In genomic region chr5:142386784-142387680, GRCm38 (mm10) we compare ENCODE assay signal across 8 mouse cellular contexts. TPM values are rescaled to one million over a fixed set of nuclear protein-coding genes. Genes with fewer than 3 reads are reported as not detected.
DNase-seq lines count a peak whose midpoint lies in the region; ATAC-seq and TF ChIP-seq lines count a peak whose summit lies in the region.

No protein-coding gene starts in this region.

- no peak for TF ChIP-seq POLR2A in cerebellum, adult 2 months (IDR thresholded peaks at IDR 0.05; ENCODE audit: borderline replicate concordance, insufficient read depth, low read length)

- no peak for DNase-seq in left cerebral cortex, adult 2 months (ENCODE audit: extremely low spot score in 1 of 2, low spot score in 2 of 2)
- no peak for DNase-seq in left cerebral cortex, adult 18-20 months (ENCODE audit: low spot score in 2 of 2)
- DNase-seq in embryo, embryonic 9.5 days (ENCODE audit: extremely low spot score), result peak; percentile 70
- no peak for DNase-seq in stomach, postnatal 0 days (ENCODE audit: low spot score)
- no peak for DNase-seq in gastrocnemius, adult 8-10 months (ENCODE audit: low spot score in 2 of 2)
- DNase-seq in cerebellum, adult 2 months, result no peak

- H3K9ac ChIP-seq in limb, embryonic 15.5 days, result no peak overlapping the region
- H3K9ac ChIP-seq in stomach, postnatal 0 days (ENCODE audit: low read length), result no peak overlapping the region

- H3K4me3 ChIP-seq in left cerebral cortex, adult 2 months, result no peak overlapping the region
- H3K4me3 ChIP-seq in limb, embryonic 15.5 days, result no peak overlapping the region; the same call in 1 of the 2 replicates
- H3K4me3 ChIP-seq in stomach, postnatal 0 days (ENCODE audit: low read depth, low read length), result no peak overlapping the region
- H3K4me3 ChIP-seq in cerebellum, adult 2 months (replicated peaks; ENCODE audit: insufficient read depth, low read depth, low read length), result no peak overlapping the region

- no peak; the same call in 1 of the 2 replicates for TF ChIP-seq CTCF in left cerebral cortex, adult 2 months (IDR thresholded peaks at IDR 0.05)
- 0 out of 2 replicates have a peak, but pooled peaks have one; percentile 13 for TF ChIP-seq CTCF in stomach, postnatal 0 days (IDR thresholded peaks at IDR 0.05; ENCODE audit: low read depth)
- no peak for TF ChIP-seq CTCF in cerebellum, adult 2 months (IDR thresholded peaks at IDR 0.05; ENCODE audit: borderline replicate concordance, insufficient read depth, low read depth, low read length)

- intact Hi-C loops in left cerebral cortex, adult 2 months (cut with DNase I), result no loop called here

- 20% methylated on average over 17 of the region's 17 CpGs for WGBS in limb, embryonic 15.5 days
- WGBS in stomach, postnatal 0 days, result 42% methylated on average over 17 of the region's 17 CpGs
- 25% methylated on average over 17 of the region's 17 CpGs for whole genome bisulfite sequencing in cerebellum, adult 2 months

- H3K4me2 ChIP-seq in limb, embryonic 15.5 days, result peak overlapping the region; percentile 31; the same call in 1 of the 2 replicates
- no peak overlapping the region for H3K4me2 ChIP-seq in stomach, postnatal 0 days (replicated peaks; ENCODE audit: low read depth)

- no peak for TF ChIP-seq EP300 in stomach, postnatal 0 days (optimal IDR thresholded peaks at IDR 0.05)

- peak; percentile 53 for ATAC-seq in granulocyte monocyte progenitor cell, adult 5-6 weeks (replicated peaks; ENCODE audit: poor library complexity, severe bottlenecking)
- ATAC-seq in limb, embryonic 15.5 days (ENCODE audit: insufficient number of reproducible peaks, low FRiP score, low TSS enrichment, low read depth), result peak; percentile 72
- ATAC-seq in stomach, postnatal 0 days (ENCODE audit: low FRiP score, low TSS enrichment), result peak; percentile 59; the same call in 1 of the 2 replicates

- H3K27ac ChIP-seq in left cerebral cortex, adult 2 months, result peak overlapping the region; percentile 19; the same call in 1 of the 2 replicates
- peak overlapping the region; percentile 90 for H3K27ac ChIP-seq in limb, embryonic 15.5 days
- peak overlapping the region; percentile 63 for H3K27ac ChIP-seq in stomach, postnatal 0 days (replicated peaks)
- no peak overlapping the region for H3K27ac ChIP-seq in cerebellum, adult 2 months (ENCODE audit: insufficient read depth, low read length)

- peaks cover 53% of the 10 kb centered on the region for H3K4me1 ChIP-seq in limb, embryonic 15.5 days
- no peaks in the 10 kb centered on the region for H3K4me1 ChIP-seq in stomach, postnatal 0 days (replicated peaks; ENCODE audit: control insufficient read depth, insufficient read depth)
- peaks cover 3% of the 10 kb centered on the region; the same call in 1 of the 2 replicates for H3K4me1 ChIP-seq in cerebellum, adult 2 months (ENCODE audit: control insufficient read depth, insufficient read depth, low read length)

- H3K9me3 ChIP-seq in limb, embryonic 15.5 days, result no peaks in the 10 kb centered on the region
- no peaks in the 10 kb centered on the region for H3K9me3 ChIP-seq in stomach, postnatal 0 days (ENCODE audit: control insufficient read depth, low read length)

- no peaks in the 10 kb centered on the region for H3K27me3 ChIP-seq in limb, embryonic 15.5 days
- no peaks in the 10 kb centered on the region for H3K27me3 ChIP-seq in stomach, postnatal 0 days (ENCODE audit: control insufficient read depth, insufficient read depth, low read length)
- no peaks in the 10 kb centered on the region for H3K27me3 ChIP-seq in cerebellum, adult 2 months (ENCODE audit: control insufficient read depth, insufficient read depth, low read length)

- H3K36me3 ChIP-seq in limb, embryonic 15.5 days, result no peaks in the 10 kb centered on the region
- no peaks in the 10 kb centered on the region for H3K36me3 ChIP-seq in stomach, postnatal 0 days (ENCODE audit: control insufficient read depth, insufficient read depth, low read length)

RNA-seq across cellular contexts. Expression of gene Foxk1, which starts 14.3 kb away (rescaled TPM):
- total RNA-seq in left cerebral cortex, adult 2 months (2021), result 10 to 100 TPM; 40.4 to 46.1 TPM
- total RNA-seq in left cerebral cortex, adult 18-20 months (2021), result 10 to 100 TPM; 40.8 to 41.1 TPM
- 18.2 and 19.0 TPM in 2 replicates for total RNA-seq in granulocyte monocyte progenitor cell, adult 5-6 weeks (2014; fragmentation: Nextera tagmentation)
- total RNA-seq in granulocyte monocyte progenitor cell, adult 5-6 weeks (2017), result 6.1 TPM in 2 replicates
- polyA plus RNA-seq in limb, embryonic 15.5 days (2015; fragmentation: Nextera tagmentation; extraction: Ambion mirVana), result 4.4 and 5.3 TPM in 2 replicates
- 3.5 and 3.8 TPM in 2 replicates for polyA plus RNA-seq in stomach, postnatal 0 days (2015; fragmentation: Nextera tagmentation; extraction: Ambion mirVana)
- 10 to 100 TPM; 15.6 to 20.9 (median 17.7) TPM for total RNA-seq in gastrocnemius, adult 8-10 months (2022)
- polyA plus RNA-seq in cerebellum, adult 2 months (2012; rRNA removed), result 14.2 and 15.4 TPM in 2 replicates
